In the genomic region with DNA sequence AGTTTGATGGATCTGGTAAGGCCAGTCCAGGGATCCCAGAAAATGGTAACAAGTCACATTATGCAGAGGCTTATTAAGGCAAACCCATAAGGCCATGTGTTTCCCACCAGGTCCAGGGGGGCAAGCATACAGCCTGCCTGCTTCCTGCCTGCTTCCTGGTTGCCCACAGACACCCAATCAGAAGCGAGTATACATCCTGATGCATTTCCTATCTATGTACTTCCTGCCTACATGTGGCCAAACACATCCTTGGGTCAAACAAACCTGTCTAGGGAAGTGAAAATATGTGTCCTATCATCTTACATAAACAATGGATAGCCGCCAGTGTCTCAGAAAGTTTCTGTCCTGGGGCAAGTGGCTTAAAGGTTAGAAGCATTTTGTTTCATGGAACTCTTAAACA, we compare ENCODE assay signal across 23 mouse cellular contexts. TPM values are rescaled to one million over a fixed set of nuclear protein-coding genes. Genes with fewer than 3 reads are reported as not detected.
DNase-seq lines count a peak whose midpoint lies in the region; ATAC-seq and TF ChIP-seq lines count a peak whose summit lies in the region.
"Had no signal": no experiment of that assay in that cellular context is flagged by ENCODE, and none has a peak within 500 bp of the region (broad histone marks: within the 10 kb centered on the region; RNA-seq: fewer than 3 reads in every experiment).

No protein-coding gene starts in this region.

- no peak for TF ChIP-seq CTCF in lung, postnatal 0 days (IDR thresholded peaks at IDR 0.05)
- TF ChIP-seq CTCF in MEL (IDR thresholded peaks at IDR 0.05 in 2 of 3, conservative IDR thresholded peaks at IDR 0.05 in 1 of 3; ENCODE audit: control insufficient read depth in 1 of 3, insufficient read depth in 1 of 3, low read depth in 2 of 3, low read length in 3 of 3, poor library complexity in 1 of 3, severe bottlenecking in 1 of 3), result no peak
- TF ChIP-seq CTCF in intestine, postnatal 0 days (IDR thresholded peaks at IDR 0.05; ENCODE audit: low read depth), result no peak

- no peaks in the 10 kb centered on the region for H3K27me3 ChIP-seq in lung, postnatal 0 days (replicated peaks; ENCODE audit: insufficient read depth, low read length)
- no peaks in the 10 kb centered on the region for H3K27me3 ChIP-seq in MEL (ENCODE audit: control insufficient read depth in 1 of 2, insufficient read depth in 2 of 2, low read length in 2 of 2)
- peaks cover 8% of the 10 kb centered on the region for H3K27me3 ChIP-seq in megakaryocyte, embryonic 14.5 days (replicated peaks)
- no peaks in the 10 kb centered on the region for H3K27me3 ChIP-seq in hindbrain, embryonic 14.5 days (ENCODE audit: control insufficient read depth, insufficient read depth, low read length)
- H3K27me3 ChIP-seq in intestine, postnatal 0 days (replicated peaks; ENCODE audit: control insufficient read depth, insufficient read depth, low read length), result no peaks in the 10 kb centered on the region
- H3K27me3 ChIP-seq: embryonic facial prominence, embryonic 12.5 days; forebrain, embryonic 15.5 days; hindbrain, embryonic 15.5 days had no signal

- no peak overlapping the region for H3K27ac ChIP-seq in lung, postnatal 0 days (ENCODE audit: low read length)
- no peak overlapping the region for H3K27ac ChIP-seq in MEL (ENCODE audit: control insufficient read depth, low read depth, low read length)
- H3K27ac ChIP-seq in hindbrain, embryonic 14.5 days, result no peak overlapping the region
- no peak overlapping the region for H3K27ac ChIP-seq in intestine, postnatal 0 days (ENCODE audit: low read depth, low read length)
- H3K27ac ChIP-seq: embryonic facial prominence, embryonic 12.5 days; forebrain, embryonic 15.5 days; heart, embryonic 10.5 days; hindbrain, embryonic 15.5 days had no signal

- peak; percentile 32; the same call in 1 of the 2 replicates for ATAC-seq in lung, postnatal 0 days
- ATAC-seq in hindbrain, embryonic 14.5 days (ENCODE audit: low FRiP score), result no peak
- no peak for ATAC-seq in intestine, postnatal 0 days
- ATAC-seq: CD4-positive, CD25-positive, alpha-beta regulatory T cell, adult 4 months; forebrain, embryonic 15.5 days had no signal

- H3K9me3 ChIP-seq in lung, postnatal 0 days (ENCODE audit: low read length), result no peaks in the 10 kb centered on the region
- H3K9me3 ChIP-seq in MEL (replicated peaks; ENCODE audit: insufficient read depth, low read length), result no peaks in the 10 kb centered on the region
- no peaks in the 10 kb centered on the region for H3K9me3 ChIP-seq in megakaryocyte, embryonic 14.5 days
- no peaks in the 10 kb centered on the region for H3K9me3 ChIP-seq in hindbrain, embryonic 14.5 days (ENCODE audit: control insufficient read depth, low read length)
- H3K9me3 ChIP-seq in intestine, postnatal 0 days (ENCODE audit: control insufficient read depth), result no peaks in the 10 kb centered on the region
- H3K9me3 ChIP-seq: embryonic facial prominence, embryonic 12.5 days; forebrain, embryonic 15.5 days; heart, embryonic 10.5 days; hindbrain, embryonic 15.5 days had no signal

- 53% methylated on average over 2 of the region's 2 CpGs for WGBS in lung, postnatal 0 days
- 81% methylated on average over 2 of the region's 2 CpGs for WGBS in hindbrain, embryonic 14.5 days
- WGBS in intestine, postnatal 0 days, result 74% methylated on average over 2 of the region's 2 CpGs

- H3K9ac ChIP-seq in lung, postnatal 0 days (replicated peaks; ENCODE audit: low read depth), result no peak overlapping the region
- H3K9ac ChIP-seq in MEL (ENCODE audit: control insufficient read depth, low read depth, low read length, poor library complexity, severe bottlenecking), result no peak overlapping the region
- no peak overlapping the region for H3K9ac ChIP-seq in hindbrain, embryonic 14.5 days
- H3K9ac ChIP-seq in intestine, postnatal 0 days (ENCODE audit: low read depth, low read length), result no peak overlapping the region
- H3K9ac ChIP-seq: embryonic facial prominence, embryonic 12.5 days; forebrain, embryonic 15.5 days; hindbrain, embryonic 15.5 days had no signal

- no peak for TF ChIP-seq RAD21 in MEL (IDR thresholded peaks at IDR 0.05; ENCODE audit: low read depth, low read length)

- H3K36me3 ChIP-seq in lung, postnatal 0 days (ENCODE audit: insufficient read depth, low read length), result no peaks in the 10 kb centered on the region
- no peaks in the 10 kb centered on the region for H3K36me3 ChIP-seq in MEL (ENCODE audit: control insufficient read depth in 1 of 2, insufficient read depth in 2 of 2, low read length in 2 of 2)
- no peaks in the 10 kb centered on the region for H3K36me3 ChIP-seq in megakaryocyte, embryonic 14.5 days (replicated peaks; ENCODE audit: low read length)
- H3K36me3 ChIP-seq in hindbrain, embryonic 14.5 days (replicated peaks; ENCODE audit: control insufficient read depth, insufficient read depth), result no peaks in the 10 kb centered on the region
- H3K36me3 ChIP-seq in intestine, postnatal 0 days (ENCODE audit: control insufficient read depth, insufficient read depth), result no peaks in the 10 kb centered on the region
- H3K36me3 ChIP-seq: embryonic facial prominence, embryonic 12.5 days; forebrain, embryonic 15.5 days; heart, embryonic 10.5 days; hindbrain, embryonic 15.5 days had no signal

- no peak overlapping the region for H3K4me3 ChIP-seq in lung, postnatal 0 days (ENCODE audit: low read depth, low read length)
- no peak overlapping the region for H3K4me3 ChIP-seq in MEL (ENCODE audit: control insufficient read depth in 1 of 2, insufficient read depth in 1 of 2, low read depth in 2 of 2, low read length in 2 of 2)
- peak overlapping the region; percentile 33 for H3K4me3 ChIP-seq in megakaryocyte, embryonic 14.5 days (replicated peaks)
- H3K4me3 ChIP-seq in hindbrain, embryonic 14.5 days (replicated peaks; ENCODE audit: low read length), result no peak overlapping the region
- H3K4me3 ChIP-seq in intestine, postnatal 0 days (ENCODE audit: low read depth, low read length), result no peak overlapping the region
- H3K4me3 ChIP-seq: embryonic facial prominence, embryonic 12.5 days; forebrain, embryonic 15.5 days; heart, embryonic 10.5 days; hindbrain, embryonic 15.5 days had no signal

- peak; percentile 16 for DNase-seq in lung, postnatal 0 days (ENCODE audit: low spot score)
- no peak for DNase-seq in lung, postnatal 4 days
- peak; percentile 17 for DNase-seq in MEL (ENCODE audit: low read depth, low spot score)
- no peak for DNase-seq in hindbrain, embryonic 14.5 days (ENCODE audit: low spot score)
- no peak for DNase-seq in heart, postnatal 10 days
- DNase-seq: adrenal gland, adult 2 months; adrenal gland, postnatal 25 days; B cell, adult 2 months; cerebellum, adult 18-20 months; cerebellum, postnatal 10 days; gastrocnemius, postnatal 36 days; heart, adult 18-20 months; heart, postnatal 14 days had no signal

- TF ChIP-seq EP300 in lung, postnatal 0 days (IDR thresholded peaks at IDR 0.05), result no peak
- TF ChIP-seq EP300 in MEL (IDR thresholded peaks at IDR 0.05; ENCODE audit: low read depth in 1 of 2, low read length in 2 of 2), result no peak

- no peaks in the 10 kb centered on the region for H3K79me2 ChIP-seq in MEL (ENCODE audit: control insufficient read depth, insufficient read depth, low read length, poor library complexity)

- intact Hi-C loops in heart, postnatal 10 days (cut with DNase I), result no loop called here

- TF ChIP-seq POLR2A in MEL (IDR thresholded peaks at IDR 0.05; ENCODE audit: control insufficient read depth in 1 of 2, insufficient read depth in 1 of 2, low read depth in 1 of 2, low read length in 2 of 2, poor library complexity in 1 of 2), result no peak

- H3K4me2 ChIP-seq in lung, postnatal 0 days (replicated peaks; ENCODE audit: low read depth, low read length), result no peak overlapping the region
- no peak overlapping the region for H3K4me2 ChIP-seq in hindbrain, embryonic 14.5 days (replicated peaks)
- no peak overlapping the region for H3K4me2 ChIP-seq in intestine, postnatal 0 days (replicated peaks; ENCODE audit: low read depth)
- H3K4me2 ChIP-seq: embryonic facial prominence, embryonic 12.5 days; forebrain, embryonic 15.5 days; hindbrain, embryonic 15.5 days had no signal

- H3K4me1 ChIP-seq in lung, postnatal 0 days (ENCODE audit: insufficient read depth, low read depth, low read length), result no peaks in the 10 kb centered on the region
- no peaks in the 10 kb centered on the region for H3K4me1 ChIP-seq in MEL (ENCODE audit: control insufficient read depth in 1 of 2, insufficient read depth in 2 of 2, low read length in 2 of 2)
- peaks cover 7% of the 10 kb centered on the region for H3K4me1 ChIP-seq in megakaryocyte, embryonic 14.5 days
- no peaks in the 10 kb centered on the region for H3K4me1 ChIP-seq in hindbrain, embryonic 14.5 days (replicated peaks; ENCODE audit: control insufficient read depth, insufficient read depth, low read length)
- H3K4me1 ChIP-seq in intestine, postnatal 0 days (replicated peaks; ENCODE audit: control insufficient read depth, insufficient read depth, low read length), result no peaks in the 10 kb centered on the region
- H3K4me1 ChIP-seq: embryonic facial prominence, embryonic 12.5 days; forebrain, embryonic 15.5 days; heart, embryonic 10.5 days; hindbrain, embryonic 15.5 days had no signal

RNA-seq across cellular contexts. Expression of gene Sult6b1, which starts 3.6 kb away (rescaled TPM):
- 0.10 TPM in 1 of 2 replicates, not detected in the other for polyA plus RNA-seq in lung, postnatal 0 days (2015; fragmentation: Nextera tagmentation; extraction: Ambion mirVana)
- not detected in 2 replicates for total RNA-seq in MEL (2012; rRNA removed)
- under 1 TPM in 1 of 2 experiments, not detected in 1; 0.29 TPM for polyA plus RNA-seq in MEL (2012; ENCODE audit: insufficient read depth in 1 of 2, insufficient read length in 2 of 2, low read depth in 1 of 2, low replicate concordance in 2 of 2, missing spikeins in 1 of 2)
- not detected in 2 replicates for polyA plus RNA-seq in megakaryocyte, embryonic 14.5 days (2012; ENCODE audit: insufficient read depth, low replicate concordance)
- polyA plus RNA-seq in hindbrain, embryonic 14.5 days (2014; fragmentation: Nextera tagmentation; extraction: Ambion mirVana), result 0.27 and 0.37 TPM in 2 replicates
- polyA plus RNA-seq in intestine, postnatal 0 days (2015; fragmentation: Nextera tagmentation; extraction: Ambion mirVana), result 0.25 TPM in 2 replicates
- not detected for total RNA-seq in heart, postnatal 10 days (2021)
- total RNA-seq: gastrocnemius, adult 8-10 months; gastrocnemius, postnatal 36 days; heart, adult 18-20 months; heart, postnatal 14 days; hematopoietic stem cell, adult 5-6 weeks had no signal
- polyA plus RNA-seq: adrenal gland, adult 2 months; forebrain, embryonic 11.5 days; forebrain, embryonic 15.5 days had no signal

RNA-seq across cellular contexts. Expression of gene Cebpzos, which starts 13.1 kb away (rescaled TPM):
- polyA plus RNA-seq in lung, postnatal 0 days (2015; fragmentation: Nextera tagmentation; extraction: Ambion mirVana), result 67.5 and 68.1 TPM in 2 replicates
- 18.1 and 18.9 TPM in 2 replicates for total RNA-seq in MEL (2012; rRNA removed)
- polyA plus RNA-seq in MEL (2012; ENCODE audit: insufficient read depth in 1 of 2, insufficient read length in 2 of 2, low read depth in 1 of 2, low replicate concordance in 2 of 2, missing spikeins in 1 of 2), result 10 to 100 TPM in 1 of 2 experiments, not detected in 1; 30.2 TPM
- 4.5 TPM in 1 of 2 replicates, not detected in the other for polyA plus RNA-seq in megakaryocyte, embryonic 14.5 days (2012; ENCODE audit: insufficient read depth, low replicate concordance)
- 119 and 122 TPM in 2 replicates for polyA plus RNA-seq in hindbrain, embryonic 14.5 days (2014; fragmentation: Nextera tagmentation; extraction: Ambion mirVana)
- polyA plus RNA-seq in intestine, postnatal 0 days (2015; fragmentation: Nextera tagmentation; extraction: Ambion mirVana), result 113 and 114 TPM in 2 replicates
- 10 to 100 TPM; 41.6 to 52.5 TPM for total RNA-seq in heart, postnatal 10 days (2021)

RNA-seq across cellular contexts. Expression of gene Eif2ak2, which starts 20.8 kb away (rescaled TPM):
- 11.1 and 11.4 TPM in 2 replicates for polyA plus RNA-seq in lung, postnatal 0 days (2015; fragmentation: Nextera tagmentation; extraction: Ambion mirVana)
- 10.2 and 14.1 TPM in 2 replicates for total RNA-seq in MEL (2012; rRNA removed)
- 10 to 100 TPM in 1 of 2 experiments, not detected in 1; 18.1 TPM for polyA plus RNA-seq in MEL (2012; ENCODE audit: insufficient read depth in 1 of 2, insufficient read length in 2 of 2, low read depth in 1 of 2, low replicate concordance in 2 of 2, missing spikeins in 1 of 2)
- polyA plus RNA-seq in megakaryocyte, embryonic 14.5 days (2012; ENCODE audit: insufficient read depth, low replicate concordance), result 7.4 TPM in 1 of 2 replicates, not detected in the other
- polyA plus RNA-seq in hindbrain, embryonic 14.5 days (2014; fragmentation: Nextera tagmentation; extraction: Ambion mirVana), result 2.1 and 4.3 TPM in 2 replicates
- polyA plus RNA-seq in intestine, postnatal 0 days (2015; fragmentation: Nextera tagmentation; extraction: Ambion mirVana), result 23.4 and 25.1 TPM in 2 replicates
- 10 to 100 TPM; 13.3 to 13.9 TPM for total RNA-seq in heart, postnatal 10 days (2021)

RNA-seq across cellular contexts. Expression of gene Cebpz, which starts 33.7 kb away (rescaled TPM):
- 43.4 and 47.6 TPM in 2 replicates for polyA plus RNA-seq in lung, postnatal 0 days (2015; fragmentation: Nextera tagmentation; extraction: Ambion mirVana)
- total RNA-seq in MEL (2012; rRNA removed), result 72.2 and 80.7 TPM in 2 replicates
- 100 to 1,000 TPM in 1 of 2 experiments, 10 to 100 TPM in 1; 69.9 to 128 TPM for polyA plus RNA-seq in MEL (2012; ENCODE audit: insufficient read depth in 1 of 2, insufficient read length in 2 of 2, low read depth in 1 of 2, low replicate concordance in 2 of 2, missing spikeins in 1 of 2)
- polyA plus RNA-seq in megakaryocyte, embryonic 14.5 days (2012; ENCODE audit: insufficient read depth, low replicate concordance), result 6.0 TPM in 1 of 2 replicates, not detected in the other
- 40.2 and 43.7 TPM in 2 replicates for polyA plus RNA-seq in hindbrain, embryonic 14.5 days (2014; fragmentation: Nextera tagmentation; extraction: Ambion mirVana)
- polyA plus RNA-seq in intestine, postnatal 0 days (2015; fragmentation: Nextera tagmentation; extraction: Ambion mirVana), result 30.8 and 36.0 TPM in 2 replicates
- 10 to 100 TPM; 19.1 to 21.0 TPM for total RNA-seq in heart, postnatal 10 days (2021)

RNA-seq across cellular contexts. Expression of gene Ndufaf7, which starts 33.8 kb away (rescaled TPM):
- polyA plus RNA-seq in lung, postnatal 0 days (2015; fragmentation: Nextera tagmentation; extraction: Ambion mirVana), result 37.7 and 42.9 TPM in 2 replicates
- 22.6 TPM in 2 replicates for total RNA-seq in MEL (2012; rRNA removed)
- 10 to 100 TPM in 1 of 2 experiments, not detected in 1; 29.3 TPM for polyA plus RNA-seq in MEL (2012; ENCODE audit: insufficient read depth in 1 of 2, insufficient read length in 2 of 2, low read depth in 1 of 2, low replicate concordance in 2 of 2, missing spikeins in 1 of 2)
- polyA plus RNA-seq in megakaryocyte, embryonic 14.5 days (2012; ENCODE audit: insufficient read depth, low replicate concordance), result 2.2 TPM in 1 of 2 replicates, not detected in the other
- 59.5 and 66.0 TPM in 2 replicates for polyA plus RNA-seq in hindbrain, embryonic 14.5 days (2014; fragmentation: Nextera tagmentation; extraction: Ambion mirVana)
- polyA plus RNA-seq in intestine, postnatal 0 days (2015; fragmentation: Nextera tagmentation; extraction: Ambion mirVana), result 24.1 and 29.7 TPM in 2 replicates
- total RNA-seq in heart, postnatal 10 days (2021), result 10 to 100 TPM; 51.6 to 53.1 TPM

Comparison
In these comparisons a context has a peak if more than half of its experiments do, and no peak if none do; other contexts are left out.
1. DNase-seq: peak in lung, postnatal 0 days (single experiment) and MEL (single experiment); none in lung, postnatal 4 days (0 of 2), hindbrain, embryonic 14.5 days (single experiment) and heart, postnatal 10 days (0 of 2).